Mouse (Mus musculus) cortical plate, adult 2 months (tissue): ENCODE results near the gene Med8. TPM values are rescaled to one million over a fixed set of nuclear protein-coding genes. Genes with fewer than 3 reads are reported as not detected.

Experiments used
- H3K27ac ChIP-seq: fragments of 200-500 bp; 2 replicates; pipeline ENCODE4 v1.5.1; 2012; ENCODE audit warnings: low read length, control low read depth, inconsistent platforms; ENCODE audit not compliant: insufficient read depth
- H3K4me1 ChIP-seq: fragments of 200-500 bp; 2 replicates; pipeline ENCODE4 v1.6.1; 2011; ENCODE audit warnings: low read length; ENCODE audit not compliant: control insufficient read depth, insufficient read depth
- H3K4me3 ChIP-seq: fragments of 200-500 bp; 2 replicates; pipeline ENCODE4 v1.5.1; 2011; ENCODE audit warnings: mild to moderate bottlenecking, low read length, control low read depth; ENCODE audit not compliant: insufficient read depth
- CTCF ChIP-seq: fragments of 200-500 bp; IDR thresholded peaks from 2 replicates; pipeline ENCODE4 v1.5.1; 2011; ENCODE audit warnings: mild to moderate bottlenecking, control low read depth, low read length; ENCODE audit not compliant: insufficient read depth; ENCODE audit errors: extremely low read depth
- POLR2A ChIP-seq: fragments of 200-500 bp; IDR thresholded peaks from 2 replicates; pipeline ENCODE4 v1.6.1; 2011; ENCODE audit warnings: mild to moderate bottlenecking, low read length, control low read depth; ENCODE audit not compliant: insufficient read depth; ENCODE audit errors: extremely low read depth
- polyA plus RNA-seq: library from polyadenylated mRNA; depleted of rRNA; stranded (reverse); fragments of >200 nt; gene quantifications from 2 replicates; pipeline ENCODE4 v1.2.3, GENCODE M21; 2012

Gene Med8
- polyA plus RNA-seq, 1 experiment = 59.8 TPM

- Histone ChIP-seq H3K27ac (no peak overlapping the region), H3K4me3 (no peak overlapping the region; the same call in 1 of the 2 replicates), H3K4me1 (peaks cover 4% of the 10 kb centered on the region; the same call in 1 of the 2 replicates)
- TF ChIP-seq POLR2A (no peak), CTCF (no peak)
Observed at GRCm38 (mm10) chr4:118410871-118411270, 1.7 kb downstream of the Med8 start.

- H3K27ac ChIP-seq = no peak overlapping the region
- TF ChIP-seq POLR2A (no peak), CTCF (no peak)
- H3K4me1 ChIP-seq = peaks cover 5% of the 10 kb centered on the region; the same call in 1 of the 2 replicates
- H3K4me3 ChIP-seq = no peak overlapping the region
Observed at GRCm38 (mm10) chr4:118413553-118413952, 4.4 kb downstream of the Med8 start.

DNA sequence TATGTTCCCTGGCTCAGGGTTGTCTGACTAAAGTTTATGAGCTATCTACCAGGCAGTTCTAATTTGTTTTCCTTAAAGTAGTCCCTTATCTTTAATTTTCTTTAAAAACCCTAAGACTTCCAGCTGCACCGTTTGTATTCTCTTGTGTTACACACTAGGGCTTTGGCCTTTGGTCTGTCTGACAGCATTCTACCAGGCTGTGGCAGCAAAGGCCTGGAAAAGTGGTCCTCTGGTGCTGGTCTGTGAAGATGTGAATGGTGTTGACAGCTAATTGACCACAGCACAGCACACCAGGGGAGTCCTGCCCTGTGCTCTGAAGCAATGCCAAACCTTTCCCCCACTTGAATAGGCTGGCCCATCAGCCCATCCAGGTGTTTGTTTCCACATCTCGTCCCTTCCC, 6.6 kb downstream of the Med8 start:
- TF ChIP-seq POLR2A (no peak), CTCF (no peak)
- peak overlapping the region; percentile 67; the same call in 1 of the 2 replicates for H3K27ac ChIP-seq
- no peak overlapping the region for H3K4me3 ChIP-seq

DNA sequence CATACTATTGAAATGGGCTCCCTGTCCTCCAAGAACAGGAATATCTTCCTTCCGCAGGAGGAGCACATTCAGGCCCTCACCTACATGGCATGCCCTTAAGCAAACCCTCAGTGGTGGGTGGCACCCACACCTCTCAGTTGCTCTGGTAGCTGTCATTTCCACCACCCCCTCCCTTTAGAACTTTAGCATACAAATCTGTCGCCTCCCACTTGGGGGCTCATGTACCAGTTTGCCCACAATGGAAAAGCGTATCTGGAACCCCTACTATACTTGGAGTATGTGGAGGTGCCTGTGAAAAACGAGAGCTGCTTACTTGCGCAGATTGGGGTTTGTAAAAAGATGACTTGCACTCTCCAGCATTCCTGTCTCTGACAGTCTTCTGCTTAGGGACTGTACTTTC, 7.2 kb downstream of the Med8 start:
- TF ChIP-seq CTCF (no peak), POLR2A (no peak)
- H3K4me3 ChIP-seq = no peak overlapping the region
- H3K4me1 ChIP-seq = 0 out of 2 replicates have a peak, but pooled peaks cover 2% of the 10 kb centered on the region
- peak overlapping the region; percentile 67; the same call in 1 of the 2 replicates for H3K27ac ChIP-seq

More for the DNA sequence above, 6.6 kb downstream of the Med8 start:
- H3K4me1 ChIP-seq = 0 out of 2 replicates have a peak, but pooled peaks cover 2% of the 10 kb centered on the region

DNA sequence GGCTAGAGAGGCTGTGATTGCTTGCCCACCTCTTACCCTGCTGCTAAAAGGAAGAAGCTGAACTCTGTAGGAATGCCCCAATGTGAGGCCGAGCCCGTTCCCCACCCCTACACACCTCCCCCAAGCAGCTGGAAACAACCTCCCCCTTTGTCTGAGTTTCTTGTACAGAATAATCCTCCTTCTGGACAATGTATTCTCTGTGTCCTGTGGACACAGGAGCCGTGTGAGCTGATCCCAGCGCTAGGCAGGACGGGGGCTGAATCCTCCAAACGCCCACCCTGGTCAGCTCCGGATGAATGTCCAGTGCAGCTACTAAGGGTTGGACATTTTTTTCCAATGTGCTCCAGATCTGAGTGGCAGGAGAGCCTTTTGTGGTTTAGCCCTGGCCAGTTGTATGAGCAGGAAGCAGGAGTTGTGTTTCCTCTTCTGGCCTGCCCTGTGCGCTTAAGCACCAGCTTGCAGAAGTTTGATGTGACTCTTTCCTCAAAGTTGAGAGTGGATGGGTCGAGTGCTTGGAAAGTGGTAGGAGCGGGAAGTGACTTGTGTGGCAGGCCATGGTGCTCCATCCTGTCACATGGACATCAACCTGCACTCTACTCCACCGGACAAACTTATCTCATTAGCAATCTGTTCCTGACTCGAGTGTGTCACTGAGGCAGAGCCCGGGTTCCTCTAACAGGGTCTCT, 8.1 kb downstream of the Med8 start:
- TF ChIP-seq CTCF = no peak
- no peak for TF ChIP-seq POLR2A
- Histone ChIP-seq H3K27ac (peak overlapping the region; percentile 67; the same call in 1 of the 2 replicates), H3K4me1 (0 out of 2 replicates have a peak, but pooled peaks cover 2% of the 10 kb centered on the region), H3K4me3 (no peak overlapping the region)

- Histone ChIP-seq H3K4me1 (0 out of 2 replicates have a peak, but pooled peaks cover 2% of the 10 kb centered on the region), H3K4me3 (no peak overlapping the region), H3K27ac (no peak overlapping the region)
- no peak for TF ChIP-seq CTCF
- TF ChIP-seq POLR2A = no peak
Observed at GRCm38 (mm10) chr4:118421384-118421783, 12.2 kb downstream of the Med8 start.

- TF ChIP-seq POLR2A = no peak
- no peak for TF ChIP-seq CTCF
- Histone ChIP-seq H3K4me1 (peaks cover 2% of the 10 kb centered on the region; the same call in 1 of the 2 replicates), H3K27ac (no peak overlapping the region), H3K4me3 (no peak overlapping the region)
Observed at GRCm38 (mm10) chr4:118424541-118425160, 15.5 kb downstream of the Med8 start.

DNA sequence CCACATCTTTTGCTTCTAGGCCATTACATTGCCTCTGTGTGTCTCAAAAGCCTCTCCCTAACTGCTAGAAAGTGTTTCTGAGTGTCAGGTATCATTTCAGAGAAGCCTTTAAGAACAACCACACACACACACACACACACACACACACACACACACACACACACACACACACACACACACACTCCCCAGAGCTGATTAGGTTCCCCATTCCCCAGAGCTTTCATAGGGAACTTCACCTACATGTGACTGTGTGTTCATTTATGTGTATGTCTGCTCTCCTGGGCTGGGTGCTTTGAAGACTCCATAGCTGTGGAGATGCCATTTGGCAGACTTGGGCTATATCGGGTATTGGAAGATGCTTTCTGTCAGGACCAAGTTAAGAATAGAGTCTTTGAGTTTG, 16.2 kb downstream of the Med8 start:
- peaks cover 2% of the 10 kb centered on the region; the same call in 1 of the 2 replicates for H3K4me1 ChIP-seq
- no peak overlapping the region for H3K27ac ChIP-seq
- no peak overlapping the region for H3K4me3 ChIP-seq
- no peak for TF ChIP-seq POLR2A
- no peak for TF ChIP-seq CTCF

GRCm38 (mm10) chr4:118427415-118427767, 18.3 kb downstream of the Med8 start:
- peak overlapping the region; percentile 42 for H3K4me3 ChIP-seq
- H3K27ac ChIP-seq = peak overlapping the region; percentile 98
- TF ChIP-seq POLR2A = no peak
- peaks cover 2% of the 10 kb centered on the region; the same call in 1 of the 2 replicates for H3K4me1 ChIP-seq

DNA sequence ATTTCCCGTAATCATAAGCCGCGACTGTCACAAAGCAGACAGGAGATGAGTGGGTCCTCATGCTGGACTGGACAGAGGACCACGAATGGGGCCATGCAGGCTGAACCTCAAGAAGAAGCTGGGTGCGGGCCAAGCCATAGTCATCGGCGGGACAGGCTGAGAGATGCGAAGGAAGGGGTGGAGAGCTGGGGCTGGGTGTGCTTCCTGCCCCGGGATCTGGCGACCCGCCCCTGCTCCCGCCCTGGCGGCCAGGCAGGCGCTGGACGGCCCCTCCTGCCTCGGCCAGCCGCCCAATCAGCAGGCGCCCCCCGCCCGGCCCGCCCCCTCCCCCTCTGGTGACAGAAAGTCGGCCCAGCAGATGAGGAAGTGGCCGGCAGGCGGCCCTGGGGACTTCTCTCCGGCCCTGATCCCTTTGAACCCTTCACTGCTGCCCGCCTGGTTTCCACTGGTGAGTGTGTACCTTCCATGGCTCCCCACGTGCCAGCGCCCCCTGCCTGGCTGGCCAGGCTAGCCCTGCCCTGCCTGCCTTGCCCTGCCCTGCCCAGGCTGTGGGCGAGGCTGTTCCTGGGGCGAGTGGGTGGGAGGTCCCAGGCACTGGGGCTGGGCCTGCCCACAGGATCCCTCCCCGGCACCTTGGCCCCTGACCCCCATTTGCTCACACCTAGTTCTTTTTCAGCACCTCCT, 18.8 kb downstream of the Med8 start, which contains the start of gene Elovl1:
Gene Elovl1, plus strand, starts transcription at position 326 of the 684 bp plus-strand sequence.
- Histone ChIP-seq H3K27ac (peak within 1 kb of the TSS; percentile 98), H3K4me1 (peaks cover 2% of the 10 kb centered on the region; the same call in 1 of the 2 replicates), H3K4me3 (peak within 1 kb of the TSS; percentile 42)
- TF ChIP-seq CTCF (peak; percentile 15; the same call in 1 of the 2 replicates), POLR2A (0 out of 2 replicates have a peak, but pooled peaks have one; percentile 18)
